Mouse (Mus musculus): ENCODE results near the gene Podnl1. TPM values are rescaled to one million over a fixed set of nuclear protein-coding genes. Genes with fewer than 3 reads are reported as not detected.

Podnl1 gene
- polyA plus RNA-seq (2017; shearing (Covaris generic)), result 11.6 TPM

GRCm38 (mm10) chr8:84125656-84126055, at the start of gene Podnl1:
Gene Podnl1 (plus strand): TSS chr8:84125989.

GRCm38 (mm10) chr8:84104697-84105609, 20.8 kb upstream of the Podnl1 start, which contains the start of gene Dcaf15:
Gene Dcaf15 (minus strand): TSS chr8:84104768.

GRCm38 (mm10) chr8:84147769-84148530, 22.2 kb downstream of the Podnl1 start, which contains the start of the genes Cc2d1a and 4930432K21Rik:
Gene Cc2d1a (minus strand): TSS chr8:84147936.
Gene 4930432K21Rik (plus strand): TSS chr8:84148025.

Other genes with a start within 250 kb of the Podnl1 start
- 8.6 TPM for gene Adgrl1, start 225.9 kb upstream of the Podnl1 start, polyA plus RNA-seq (2017; shearing (Covaris generic))
- gene Gm10644, start 170.8 kb upstream of the Podnl1 start, polyA plus RNA-seq (2017; shearing (Covaris generic)), result 0.49 TPM
- gene Asf1b, start 170.5 kb upstream of the Podnl1 start, polyA plus RNA-seq (2017; shearing (Covaris generic)), result 16.3 TPM
- gene Prkaca, start 153.0 kb upstream of the Podnl1 start, polyA plus RNA-seq (2017; shearing (Covaris generic)), result 68.8 TPM
- 16.4 TPM for gene Samd1, start 128.3 kb upstream of the Podnl1 start, polyA plus RNA-seq (2017; shearing (Covaris generic))
- 0.54 TPM for gene 1700067K01Rik, start 124.5 kb upstream of the Podnl1 start, polyA plus RNA-seq (2017; shearing (Covaris generic))
- gene 2210011C24Rik, start 113.8 kb upstream of the Podnl1 start, polyA plus RNA-seq (2017; shearing (Covaris generic)), result 1.3 TPM
- 14.5 TPM for gene Palm3, start 104.5 kb upstream of the Podnl1 start, polyA plus RNA-seq (2017; shearing (Covaris generic))
- 361 TPM for gene Il27ra, start 83.4 kb upstream of the Podnl1 start, polyA plus RNA-seq (2017; shearing (Covaris generic))
- 133 TPM for gene Rln3, start 81.0 kb upstream of the Podnl1 start, polyA plus RNA-seq (2017; shearing (Covaris generic))
- 2.0 TPM for gene Gm10643, start 60.9 kb upstream of the Podnl1 start, polyA plus RNA-seq (2017; shearing (Covaris generic))
- 42.0 TPM for gene Rfx1, start 59.2 kb upstream of the Podnl1 start, polyA plus RNA-seq (2017; shearing (Covaris generic))
- gene Dcaf15, start 21.2 kb upstream of the Podnl1 start, polyA plus RNA-seq (2017; shearing (Covaris generic)), result 33.5 TPM
- gene Cc2d1a, start 21.9 kb downstream of the Podnl1 start, polyA plus RNA-seq (2017; shearing (Covaris generic)), result 46.5 TPM
- gene 4930432K21Rik, start 22.0 kb downstream of the Podnl1 start, polyA plus RNA-seq (2017; shearing (Covaris generic)), result 2.3 TPM
- 0.75 TPM for gene Nanos3, start 59.2 kb downstream of the Podnl1 start, polyA plus RNA-seq (2017; shearing (Covaris generic))
- gene Zswim4, start 111.1 kb downstream of the Podnl1 start, polyA plus RNA-seq (2017; shearing (Covaris generic)), result 14.7 TPM
- gene D8Ertd738e, start 123.7 kb downstream of the Podnl1 start, polyA plus RNA-seq (2017; shearing (Covaris generic)), result 243 TPM
- 128 TPM for gene Mri1, start 131.3 kb downstream of the Podnl1 start, polyA plus RNA-seq (2017; shearing (Covaris generic))
- gene Ccdc130, start 144.4 kb downstream of the Podnl1 start, polyA plus RNA-seq (2017; shearing (Covaris generic)), result 40.3 TPM

All from CD4-positive, CD25-positive, alpha-beta regulatory T cell (primary cell).